Mouse (Mus musculus) kidney, adult 2 months (tissue): Measurements from ENCODE around the gene Clec11a.

Experiments used
- CTCF ChIP-seq: fragments of 200-500 bp; conservative IDR thresholded peaks from 2 replicates; pipeline ENCODE4 v1.5.1; 2011; ENCODE audit warnings: low read depth, mild to moderate bottlenecking, control low read depth, low read length, moderate library complexity, mixed read lengths; ENCODE audit not compliant: insufficient read depth, insufficient read length
- POLR2A ChIP-seq: fragments of 200-500 bp; IDR thresholded peaks from one replicate; pipeline ENCODE4 v1.6.1; 2011; ENCODE audit warnings: low read depth, low read length, control low read depth

DNA sequence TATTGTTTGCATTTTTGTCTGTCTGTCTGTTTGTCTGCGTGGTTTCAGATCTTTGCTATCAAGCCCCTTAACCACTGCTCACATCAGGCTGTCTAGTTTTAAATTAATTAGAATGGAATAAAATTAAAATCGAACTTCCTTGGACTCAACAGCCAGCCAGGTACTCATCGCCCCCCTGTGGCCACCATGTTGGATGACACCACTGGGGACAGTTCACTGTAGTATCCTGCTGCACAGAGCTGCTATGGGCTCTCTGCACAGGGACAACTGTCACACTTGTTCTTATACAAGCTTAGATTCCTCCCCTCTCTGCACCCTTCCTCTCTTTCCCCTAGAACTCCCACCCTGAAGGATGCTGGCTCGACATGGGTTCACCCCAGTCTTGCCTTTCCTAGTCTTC is 11.2 kb upstream of the Clec11a start:
- TF ChIP-seq POLR2A, result no peak
- TF ChIP-seq CTCF, result peak; percentile 72
